Mouse (Mus musculus) megakaryocyte, embryonic 14.5 days (primary cell): ENCODE measurements around the gene Lat2.

Source experiments
- FLI1 ChIP-seq: IDR thresholded peaks from 2 replicates; pipeline ENCODE4 v1.6.1; 2012; ENCODE audit warnings: low read length, inconsistent platforms, mixed read lengths
- GATA1 ChIP-seq: IDR thresholded peaks from 3 replicates; pipeline ENCODE4 v1.6.1; 2012; ENCODE audit warnings: mixed read lengths, low read length, inconsistent platforms, borderline replicate concordance

DNA sequence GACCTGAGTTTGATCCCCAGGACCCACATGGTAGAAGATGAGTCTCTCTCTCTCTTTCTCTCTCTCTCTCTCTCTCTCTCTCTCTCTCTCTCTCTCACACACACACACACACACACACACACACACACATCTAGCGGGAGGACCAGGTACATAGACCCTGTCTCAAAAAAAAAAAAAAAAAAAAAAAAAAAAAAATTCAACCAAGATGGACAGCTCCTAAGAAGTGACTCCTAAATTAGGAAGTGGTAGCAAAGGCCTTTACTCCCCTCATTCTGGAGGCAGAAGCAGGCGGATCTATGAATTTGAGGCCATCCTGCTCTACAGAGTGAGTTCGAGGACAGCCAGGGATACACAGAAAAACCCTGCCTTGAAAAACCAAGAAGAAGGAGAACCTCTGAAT is 25.5 kb upstream of the Lat2 start:
- TF ChIP-seq GATA1: no peak
- no peak for TF ChIP-seq FLI1
